Mouse (Mus musculus) small intestine, adult 2 months (tissue): Measurements from ENCODE around the gene Serpina6. TPM values are rescaled to one million over a fixed set of nuclear protein-coding genes. Genes with fewer than 3 reads are reported as not detected.

Source experiments
- H3K27ac ChIP-seq: fragments of 200-500 bp; 2 replicates; pipeline ENCODE4 v1.5.1; 2012; ENCODE audit warnings: low read depth, low read length, control low read depth, inconsistent platforms; ENCODE audit not compliant: insufficient read depth
- H3K27me3 ChIP-seq: fragments of 200-500 bp; 2 replicates; pipeline ENCODE4 v1.6.1; 2012; ENCODE audit warnings: mild to moderate bottlenecking, moderate library complexity, low read length, inconsistent platforms; ENCODE audit not compliant: control insufficient read depth, insufficient read depth
- H3K36me3 ChIP-seq: fragments of 200-500 bp; 2 replicates; pipeline ENCODE4 v1.6.1; 2012; ENCODE audit warnings: mild to moderate bottlenecking, low read length, control low read depth, inconsistent platforms; ENCODE audit not compliant: control insufficient read depth, insufficient read depth
- H3K4me1 ChIP-seq: fragments of 200-500 bp; 2 replicates; pipeline ENCODE4 v1.6.1; 2012; ENCODE audit warnings: low read length, inconsistent platforms, mixed read lengths; ENCODE audit not compliant: control insufficient read depth, insufficient read depth, insufficient read length
- H3K4me3 ChIP-seq: fragments of 200-500 bp; 2 replicates; pipeline ENCODE4 v1.5.1; 2012; ENCODE audit warnings: low read depth, mild to moderate bottlenecking, control low read depth, inconsistent platforms, low read length, moderate library complexity
- CTCF ChIP-seq: fragments of 200-500 bp; IDR thresholded peaks from 2 replicates; pipeline ENCODE4 v1.5.1; 2012; ENCODE audit warnings: low read depth, mild to moderate bottlenecking, control low read depth, inconsistent platforms, low read length, moderate library complexity, mixed read lengths; ENCODE audit not compliant: insufficient replicate concordance, insufficient read length; ENCODE audit errors: extremely low read depth
- POLR2A ChIP-seq: fragments of 200-500 bp; IDR thresholded peaks from 2 replicates; pipeline ENCODE4 v1.6.1; 2012; ENCODE audit warnings: low read depth, mild to moderate bottlenecking, control low read depth, inconsistent platforms, low read length, moderate library complexity
- WGBS: fragments of 180-500 bp; shearing (Covaris S2); methylation state at CpG from one replicate; pipeline ENCODE4 v1.1.7; 2018; 5-methylcytosine and 5-hydroxymethylcytosine counted together
- polyA plus RNA-seq: library from polyadenylated mRNA; depleted of rRNA; stranded (reverse); fragments of >200 nt; gene quantifications from 2 replicates; pipeline ENCODE4 v1.2.3, GENCODE M21; 2012

Serpina6 gene
- polyA plus RNA-seq, 1 experiment = not detected

- Histone ChIP-seq H3K4me1 (no peaks in the 10 kb centered on the region; the same call in 1 of the 2 replicates), H3K4me3 (no peak overlapping the region), H3K27ac (no peak overlapping the region), H3K27me3 (no peaks in the 10 kb centered on the region), H3K36me3 (no peaks in the 10 kb centered on the region)
- TF ChIP-seq CTCF (no peak), POLR2A (no peak)
- 88% methylated on average over 7 of the region's 7 CpGs for WGBS
These were observed 1.6 kb downstream of the Serpina6 start for GRCm38 (mm10) chr12:103655123-103656044.

- WGBS = 96% methylated on average over 2 of the region's 2 CpGs
- Histone ChIP-seq H3K36me3 (no peaks in the 10 kb centered on the region), H3K27me3 (no peaks in the 10 kb centered on the region), H3K4me1 (no peaks in the 10 kb centered on the region; the same call in 1 of the 2 replicates), H3K4me3 (no peak overlapping the region), H3K27ac (no peak overlapping the region)
- TF ChIP-seq CTCF (no peak), POLR2A (no peak)
These were observed 3.2 kb downstream of the Serpina6 start for GRCm38 (mm10) chr12:103653836-103654235.

- Histone ChIP-seq H3K36me3 (no peaks in the 10 kb centered on the region), H3K27me3 (no peaks in the 10 kb centered on the region), H3K27ac (no peak overlapping the region), H3K4me1 (no peaks in the 10 kb centered on the region), H3K4me3 (no peak overlapping the region)
- TF ChIP-seq CTCF (no peak), POLR2A (no peak)
- WGBS = 67% methylated on average over 2 of the region's 2 CpGs
These were observed 10.7 kb downstream of the Serpina6 start for GRCm38 (mm10) chr12:103646314-103646713.

- no peak overlapping the region for H3K4me3 ChIP-seq
- no peaks in the 10 kb centered on the region for H3K36me3 ChIP-seq
- no peaks in the 10 kb centered on the region for H3K27me3 ChIP-seq
- no peak for TF ChIP-seq CTCF
- TF ChIP-seq POLR2A = no peak
- H3K4me1 ChIP-seq = no peaks in the 10 kb centered on the region
- H3K27ac ChIP-seq = no peak overlapping the region
- 31% methylated on average over 5 of the region's 5 CpGs for WGBS
These were observed 12.4 kb downstream of the Serpina6 start for GRCm38 (mm10) chr12:103644601-103645000.

- Histone ChIP-seq H3K27me3 (no peaks in the 10 kb centered on the region), H3K4me3 (no peak overlapping the region), H3K36me3 (no peaks in the 10 kb centered on the region), H3K27ac (no peak overlapping the region), H3K4me1 (no peaks in the 10 kb centered on the region)
- no peak for TF ChIP-seq CTCF
- TF ChIP-seq POLR2A = no peak
- 82% methylated on average over 3 of the region's 3 CpGs for WGBS
These were observed 13.2 kb downstream of the Serpina6 start for GRCm38 (mm10) chr12:103643818-103644217.

GRCm38 (mm10) chr12:103643336-103643735 is 13.7 kb downstream of the Serpina6 start:
- H3K36me3 ChIP-seq = no peaks in the 10 kb centered on the region
- TF ChIP-seq POLR2A (no peak), CTCF (peak; percentile 80; the same call in 1 of the 2 replicates)
- H3K27ac ChIP-seq = no peak overlapping the region
- H3K4me1 ChIP-seq = no peaks in the 10 kb centered on the region
- H3K4me3 ChIP-seq = no peak overlapping the region
- 0% methylated on average over 2 of the region's 2 CpGs for WGBS
- H3K27me3 ChIP-seq = no peaks in the 10 kb centered on the region

- H3K27me3 ChIP-seq = no peaks in the 10 kb centered on the region
- WGBS = 56% methylated on average over 2 of the region's 2 CpGs
- no peak overlapping the region for H3K4me3 ChIP-seq
- no peak overlapping the region for H3K27ac ChIP-seq
- no peaks in the 10 kb centered on the region for H3K4me1 ChIP-seq
- TF ChIP-seq POLR2A (no peak), CTCF (no peak)
- no peaks in the 10 kb centered on the region for H3K36me3 ChIP-seq
These were observed 21.2 kb downstream of the Serpina6 start for GRCm38 (mm10) chr12:103635846-103636245.
